Mouse (Mus musculus) MEL (cell line): ENCODE data around the gene Gm20715. TPM values are rescaled to one million over a fixed set of nuclear protein-coding genes. Genes with fewer than 3 reads are reported as not detected.
A peak's percentile ranks its signal among the peaks of the same experiment; 100 is the strongest.
"Not testable (repeated sequence)": the region's sequence is repeated elsewhere in the genome, so short reads cannot be mapped to it uniquely, and the experiment has no call there.

Experiments used
- DNase-seq: peaks from one replicate; pipeline ENCODE4 v3.0.0; 2011; ENCODE audit warnings: low read depth, low spot score
- H3K27ac ChIP-seq: 2 replicates; pipeline ENCODE4 v1.5.1; 2012; ENCODE audit warnings: low read depth, mild to moderate bottlenecking, control low read depth, low read length, moderate library complexity; ENCODE audit not compliant: control insufficient read depth
- H3K27me3 ChIP-seq, 2 experiments: fragments of 150-350 bp in 1 of 2; sonication (generic) in 1 of 2; 2 replicates each; pipeline ENCODE4 v1.6.1; 2012; ENCODE audit warnings: low read length in 2 of 2, mild to moderate bottlenecking in 2 of 2, improper control_type of control experiment in 1 of 2, moderate library complexity in 1 of 2; ENCODE audit not compliant: insufficient read depth in 2 of 2, control insufficient read depth in 1 of 2
- H3K36me3 ChIP-seq, 2 experiments: 2 replicates each; pipeline ENCODE4 v1.6.1; 2012 to 2014; ENCODE audit warnings: low read length in 2 of 2, improper control_type of control experiment in 1 of 2, inconsistent platforms in 1 of 2, mild to moderate bottlenecking in 1 of 2; ENCODE audit not compliant: insufficient read depth in 2 of 2, control insufficient read depth in 1 of 2
- H3K4me1 ChIP-seq, 2 experiments: fragments of 150-350 bp in 1 of 2; sonication (generic) in 1 of 2; 2 replicates each; pipeline ENCODE4 v1.6.1; 2012; ENCODE audit warnings: low read length in 2 of 2, improper control_type of control experiment in 1 of 2, mild to moderate bottlenecking in 1 of 2; ENCODE audit not compliant: insufficient read depth in 2 of 2, control insufficient read depth in 1 of 2
- H3K4me3 ChIP-seq, 2 experiments: fragments of 150-350 bp in 1 of 2; sonication (generic) in 1 of 2; 2 replicates each; pipeline ENCODE4 v1.5.1; 2012; ENCODE audit warnings: low read depth in 2 of 2, low read length in 2 of 2, mild to moderate bottlenecking in 2 of 2, moderate library complexity in 2 of 2, control low read depth in 1 of 2, improper control_type of control experiment in 1 of 2; ENCODE audit not compliant: control insufficient read depth in 1 of 2, insufficient read depth in 1 of 2
- H3K79me2 ChIP-seq: 2 replicates; pipeline ENCODE4 v1.6.1; 2012; ENCODE audit warnings: mild to moderate bottlenecking, low read length, moderate library complexity; ENCODE audit not compliant: control insufficient read depth, poor library complexity, insufficient read depth
- H3K9ac ChIP-seq: 2 replicates; pipeline ENCODE4 v1.6.1; 2012; ENCODE audit warnings: low read depth, mild to moderate bottlenecking, control low read depth, low read length, moderate library complexity; ENCODE audit not compliant: control insufficient read depth, poor library complexity, severe bottlenecking
- H3K9me3 ChIP-seq: fragments of 150-350 bp; sonication (generic); replicated peaks from 2 replicates; pipeline ENCODE4 v1.6.1; 2012; ENCODE audit warnings: mild to moderate bottlenecking, low read length, improper control_type of control experiment, moderate library complexity; ENCODE audit not compliant: insufficient read depth
- CHD1 ChIP-seq: IDR thresholded peaks from 2 replicates; pipeline ENCODE4 v1.6.1; 2012; ENCODE audit warnings: low read depth, mild to moderate bottlenecking, inconsistent platforms, low read length, improper control_type of control experiment
- E2F4 ChIP-seq: IDR thresholded peaks from 2 replicates; pipeline ENCODE4 v1.6.1; 2011; ENCODE audit warnings: low read depth, low read length, improper control_type of control experiment, borderline replicate concordance
- ETS1 ChIP-seq: IDR thresholded peaks from 2 replicates; pipeline ENCODE4 v1.6.1; 2012; ENCODE audit warnings: low read depth, mild to moderate bottlenecking, inconsistent platforms, low read length, improper control_type of control experiment, moderate library complexity
- HCFC1 ChIP-seq: IDR thresholded peaks from 2 replicates; pipeline ENCODE4 v1.6.1; 2012; ENCODE audit warnings: low read depth, mild to moderate bottlenecking, inconsistent platforms, low read length, improper control_type of control experiment, moderate library complexity
- JUND ChIP-seq: IDR thresholded peaks from 2 replicates; pipeline ENCODE4 v1.6.1; 2011; ENCODE audit warnings: low read depth, mild to moderate bottlenecking, improper control_type of control experiment, low read length
- MAFK ChIP-seq: IDR thresholded peaks from 2 replicates; pipeline ENCODE4 v1.6.1; 2011; ENCODE audit warnings: low read depth, mild to moderate bottlenecking, low read length, improper control_type of control experiment, borderline replicate concordance
- MAZ ChIP-seq: IDR thresholded peaks from 2 replicates; pipeline ENCODE4 v1.6.1; 2012; ENCODE audit warnings: low read depth, mild to moderate bottlenecking, inconsistent platforms, low read length, improper control_type of control experiment
- MEF2A ChIP-seq: IDR thresholded peaks from 2 replicates; pipeline ENCODE4 v1.6.1; 2014; ENCODE audit warnings: low read depth, mild to moderate bottlenecking, inconsistent platforms, low read length, improper control_type of control experiment; ENCODE audit not compliant: poor library complexity, insufficient replicate concordance, severe bottlenecking; ENCODE audit errors: extremely low read depth
- MYB ChIP-seq: IDR thresholded peaks from 2 replicates; pipeline ENCODE4 v1.6.1; 2011; ENCODE audit warnings: mild to moderate bottlenecking, low read depth, low read length, improper control_type of control experiment
- NRF1 ChIP-seq: IDR thresholded peaks from 2 replicates; pipeline ENCODE4 v1.6.1; 2014; ENCODE audit warnings: low read depth, mild to moderate bottlenecking, inconsistent platforms, low read length, improper control_type of control experiment, moderate library complexity; ENCODE audit not compliant: poor library complexity, insufficient read depth, severe bottlenecking
- POLR2AphosphoS2 ChIP-seq: IDR thresholded peaks from 2 replicates; pipeline ENCODE4 v1.6.1; 2011; ENCODE audit warnings: low read length, improper control_type of control experiment
- RAD21 ChIP-seq: IDR thresholded peaks from 2 replicates; pipeline ENCODE4 v1.6.1; 2011; ENCODE audit warnings: mild to moderate bottlenecking, low read depth, low read length, improper control_type of control experiment
- RCOR1 ChIP-seq: IDR thresholded peaks from 2 replicates; pipeline ENCODE4 v1.6.1; 2012; ENCODE audit warnings: low read depth, mild to moderate bottlenecking, inconsistent platforms, low read length, improper control_type of control experiment
- SIN3A ChIP-seq: IDR thresholded peaks from 2 replicates; pipeline ENCODE4 v1.6.1; 2012; ENCODE audit warnings: low read length, improper control_type of control experiment, inconsistent platforms
- TBP ChIP-seq: IDR thresholded peaks from 2 replicates; pipeline ENCODE4 v1.8.0; 2011; ENCODE audit warnings: low read depth, low read length, improper control_type of control experiment
- UBTF ChIP-seq: IDR thresholded peaks from 2 replicates; pipeline ENCODE4 v1.6.1; 2012; ENCODE audit warnings: low read depth, mild to moderate bottlenecking, inconsistent platforms, low read length, improper control_type of control experiment, moderate library complexity, borderline replicate concordance; ENCODE audit not compliant: insufficient read depth
- USF1 ChIP-seq: IDR thresholded peaks from 2 replicates; pipeline ENCODE4 v1.6.1; 2014; ENCODE audit warnings: low read depth, mild to moderate bottlenecking, inconsistent platforms, low read length, improper control_type of control experiment, moderate library complexity
- USF2 ChIP-seq, 2 experiments: IDR thresholded peaks; 2 replicates each; pipeline ENCODE4 v1.6.1; 2011 to 2012; ENCODE audit warnings: improper control_type of control experiment in 2 of 2, low read length in 2 of 2, borderline replicate concordance in 1 of 2, inconsistent platforms in 1 of 2, low read depth in 1 of 2, mild to moderate bottlenecking in 1 of 2; ENCODE audit not compliant: insufficient read depth in 1 of 2
- ZNF384 ChIP-seq: IDR thresholded peaks from 2 replicates; pipeline ENCODE4 v1.6.1; 2012; ENCODE audit warnings: low read depth, mild to moderate bottlenecking, inconsistent platforms, low read length, improper control_type of control experiment
- polyA plus RNA-seq, 2 experiments: library from polyadenylated mRNA; stranded (reverse) in 1 of 2; unstranded in 1 of 2; fragments of >175 nt in 1 of 2; fragments of >200 nt in 1 of 2; gene quantifications; 2 replicates each; pipeline versions ENCODE4 v1.2.1 to v1.2.4; 2012; ENCODE audit warnings: low replicate concordance in 2 of 2, low read depth in 1 of 2; ENCODE audit not compliant: insufficient read length in 2 of 2, insufficient read depth in 1 of 2, missing spikeins in 1 of 2
- total RNA-seq: library from RNA; depleted of rRNA; stranded (reverse); fragments of 300-350 nt; gene quantifications from 2 replicates; pipeline ENCODE4 v1.2.3, GENCODE M21; 2012

The Gm20715 gene
- total and polyA plus RNA-seq, 3 experiments: not detected

DNA sequence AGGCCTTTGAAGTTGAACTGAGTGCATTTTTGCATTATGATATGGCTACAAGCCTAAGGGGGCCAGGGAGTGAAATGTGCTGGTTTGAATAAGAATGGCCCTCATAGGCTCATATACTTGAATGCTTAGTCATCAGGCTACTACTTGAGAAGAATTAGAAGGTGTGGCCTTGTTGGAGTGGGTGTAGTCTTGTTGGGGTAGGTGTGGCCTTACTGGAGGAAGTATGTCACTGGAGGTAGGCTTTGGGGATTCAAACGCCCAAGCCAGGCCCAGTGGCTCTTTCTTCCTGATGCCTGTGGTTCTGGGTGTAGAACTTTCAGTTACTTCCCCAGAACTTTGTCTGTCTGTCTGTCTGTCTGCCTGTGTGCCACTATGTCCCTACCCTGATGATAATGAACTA is 45.3 kb upstream of the Gm20715 start:
- Histone ChIP-seq H3K9me3 (no peaks in the 10 kb centered on the region), H3K27me3 (no peaks in the 10 kb centered on the region), H3K4me3 (no peak overlapping the region), H3K36me3 (peaks cover 0 to 12% of the 10 kb centered on the region in 2 experiments; a peak in 2 of 4 replicates), H3K27ac (no peak overlapping the region; the same call in 1 of the 2 replicates), H3K79me2 (no peaks in the 10 kb centered on the region), H3K4me1 (peaks cover 2 to 5% of the 10 kb centered on the region in 2 experiments; a peak in 3 of 4 replicates), H3K9ac (no peak overlapping the region)
- TF ChIP-seq POLR2AphosphoS2 (no peak), CHD1 (no peak), MEF2A (no peak), JUND (no peak), USF2 (IDR thresholded peaks at IDR 0.05; ENCODE audit: borderline replicate concordance in 1 of 2, insufficient read depth in 1 of 2, low read depth in 1 of 2, low read length in 2 of 2) (no peak), SIN3A (no peak), MAZ (no peak), ZNF384 (no peak), UBTF (no peak), RCOR1 (no peak), MYB (no peak), RAD21 (no peak), NRF1 (no peak), E2F4 (no peak), TBP (no peak), ETS1 (no peak), USF1 (no peak), HCFC1 (no peak)
- peak; percentile 75 for DNase-seq

DNA sequence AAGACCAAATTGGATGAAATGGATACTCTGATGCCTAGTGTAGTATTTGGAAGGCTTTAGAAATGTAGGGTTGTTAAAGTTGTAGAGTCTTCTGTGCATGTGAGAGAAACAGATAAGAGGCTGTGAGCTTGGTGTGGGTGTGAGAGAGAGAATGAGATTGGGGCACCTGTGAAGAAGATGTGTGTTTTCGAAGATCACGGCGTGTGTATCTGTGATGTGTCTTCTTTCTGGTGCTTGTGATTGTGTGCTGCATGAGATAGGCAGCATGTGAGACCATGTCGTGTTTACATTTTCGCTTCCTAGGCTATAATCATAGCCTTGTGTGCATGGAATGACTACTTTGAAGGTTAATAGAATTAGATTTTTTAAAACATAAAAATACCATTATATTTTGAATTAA is 42.9 kb upstream of the Gm20715 start:
- peak; percentile 17 for DNase-seq
- H3K79me2 ChIP-seq: no peaks in the 10 kb centered on the region
- TF ChIP-seq JUND (no peak), MAFK (no peak)
- TF ChIP-seq, all 39 proteins: peak for 0
- Histone ChIP-seq H3K9me3 (no peaks in the 10 kb centered on the region), H3K27me3 (no peaks in the 10 kb centered on the region), H3K9ac (no peak overlapping the region), H3K4me1 (peaks cover 0 to 2% of the 10 kb centered on the region in 2 experiments; a peak in 1 of 4 replicates), H3K4me3 (no peak overlapping the region), H3K27ac (no peak overlapping the region), H3K36me3 (peaks cover 0 to 3% of the 10 kb centered on the region in 2 experiments; a peak in 1 of 4 replicates)

DNA sequence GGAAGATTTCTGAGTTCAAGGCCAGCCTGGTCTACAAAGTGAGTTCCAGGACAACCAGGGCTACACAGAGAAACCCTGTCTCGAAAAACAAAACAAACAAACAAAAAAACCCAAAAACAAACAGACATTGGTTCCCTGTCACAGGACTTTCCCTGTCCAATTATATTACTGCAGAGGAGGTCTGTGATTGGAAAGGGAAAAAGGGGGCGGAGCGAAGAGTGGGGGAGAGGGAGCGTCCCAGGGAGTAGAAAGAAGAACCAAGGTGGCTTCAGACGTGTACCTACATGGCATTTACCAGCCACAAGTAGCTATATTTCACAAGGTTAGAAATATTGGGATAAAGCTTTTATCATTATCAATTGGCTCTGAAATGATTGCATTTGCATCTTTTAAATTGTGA is 41.9 kb upstream of the Gm20715 start:
- not testable (repeated sequence) for H3K4me3 ChIP-seq, H3K4me1 ChIP-seq, H3K9ac ChIP-seq

More for the DNA sequence above, 41.9 kb upstream of the Gm20715 start:
- not testable (repeated sequence) for H3K27me3 ChIP-seq, H3K9me3 ChIP-seq, DNase-seq, H3K27ac ChIP-seq, H3K36me3 ChIP-seq, H3K79me2 ChIP-seq
